Mouse (Mus musculus) T-helper 2 cell (primary cell): ENCODE measurements at regions not wholly inside any gene's neighbourhood (a gene's known extent, or its start where the extent isn't known, plus 50 kb on each side); places are given as distances from the start of the nearest gene placed in this dataset.

Experiments used
- in situ Hi-C: fragments of 300-600 bp; cut with MboI, MseI; formaldehyde crosslinking; loops from one replicate; pipeline ENCODE4 v1.15.1; 2025; ENCODE audit warnings: high pct_unique_total_duplicates

DNA sequence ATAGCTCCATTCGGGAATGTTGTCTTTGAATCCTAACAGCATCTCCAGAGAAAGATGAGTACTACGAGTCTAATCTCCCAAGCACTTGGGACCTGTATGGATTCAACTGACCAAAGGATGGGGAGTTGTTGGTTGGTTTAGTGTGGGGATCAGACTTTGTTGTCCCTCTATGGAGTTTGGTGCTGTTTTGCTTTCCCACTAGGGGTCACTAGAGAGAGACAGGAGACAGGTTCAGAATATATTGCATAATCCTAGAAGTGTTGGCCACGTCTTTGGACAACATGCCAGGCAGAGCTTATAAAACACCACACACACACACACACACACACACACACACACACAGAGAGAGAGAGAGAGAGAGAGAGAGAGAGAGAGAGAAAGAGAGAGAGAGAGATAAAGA is 118.6 kb upstream of the Ercc6l2 start:
- in situ Hi-C loops, result loop anchor here (25.0 kb wide), 1 partner anchor 341 kb away; no protein-coding TSS in a partner anchor

DNA sequence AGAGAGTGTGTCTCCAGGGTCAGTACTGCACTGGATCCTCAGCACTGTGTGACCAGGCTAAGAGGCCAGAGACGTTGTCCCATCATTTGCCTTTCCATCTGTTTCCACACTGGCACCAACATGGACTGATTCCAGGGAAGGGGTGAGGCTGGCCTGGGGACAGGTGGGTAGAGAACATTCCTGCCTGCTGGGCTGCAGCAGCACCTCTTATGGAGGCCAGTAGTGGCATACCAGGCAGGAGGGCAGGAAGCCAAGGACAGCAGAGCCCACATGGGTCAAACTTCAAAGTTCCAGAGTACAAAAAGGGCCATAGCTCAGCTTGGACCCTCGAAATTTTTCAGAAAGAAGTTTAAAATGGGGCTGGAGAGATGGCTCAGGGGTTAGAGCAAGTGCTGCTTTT is 115.4 kb upstream of the Ercc6l2 start:
- in situ Hi-C loops, result loop anchor here (25.0 kb wide), 1 partner anchor 338 kb away; no protein-coding TSS in a partner anchor

DNA sequence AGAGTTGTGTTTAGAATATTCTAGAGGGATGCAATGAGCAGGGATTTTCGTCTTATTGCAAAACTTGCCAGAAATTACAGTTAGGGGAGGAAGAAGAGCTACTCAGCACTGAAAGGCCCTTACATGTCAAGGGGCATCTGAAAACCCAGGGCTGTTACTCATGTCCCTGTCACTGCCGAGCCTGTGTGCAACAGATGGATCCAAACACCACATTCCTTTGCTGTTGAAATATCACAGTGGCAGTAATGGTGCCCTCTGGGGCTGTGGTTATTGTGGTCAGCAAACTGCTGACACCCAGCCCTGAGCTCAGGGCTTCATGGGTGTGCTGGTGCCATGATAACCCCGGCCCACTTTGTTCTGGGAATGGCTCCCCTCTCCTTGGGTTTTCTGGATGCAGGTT is 114.3 kb upstream of the Ercc6l2 start:
- in situ Hi-C loops, result no loop called here

DNA sequence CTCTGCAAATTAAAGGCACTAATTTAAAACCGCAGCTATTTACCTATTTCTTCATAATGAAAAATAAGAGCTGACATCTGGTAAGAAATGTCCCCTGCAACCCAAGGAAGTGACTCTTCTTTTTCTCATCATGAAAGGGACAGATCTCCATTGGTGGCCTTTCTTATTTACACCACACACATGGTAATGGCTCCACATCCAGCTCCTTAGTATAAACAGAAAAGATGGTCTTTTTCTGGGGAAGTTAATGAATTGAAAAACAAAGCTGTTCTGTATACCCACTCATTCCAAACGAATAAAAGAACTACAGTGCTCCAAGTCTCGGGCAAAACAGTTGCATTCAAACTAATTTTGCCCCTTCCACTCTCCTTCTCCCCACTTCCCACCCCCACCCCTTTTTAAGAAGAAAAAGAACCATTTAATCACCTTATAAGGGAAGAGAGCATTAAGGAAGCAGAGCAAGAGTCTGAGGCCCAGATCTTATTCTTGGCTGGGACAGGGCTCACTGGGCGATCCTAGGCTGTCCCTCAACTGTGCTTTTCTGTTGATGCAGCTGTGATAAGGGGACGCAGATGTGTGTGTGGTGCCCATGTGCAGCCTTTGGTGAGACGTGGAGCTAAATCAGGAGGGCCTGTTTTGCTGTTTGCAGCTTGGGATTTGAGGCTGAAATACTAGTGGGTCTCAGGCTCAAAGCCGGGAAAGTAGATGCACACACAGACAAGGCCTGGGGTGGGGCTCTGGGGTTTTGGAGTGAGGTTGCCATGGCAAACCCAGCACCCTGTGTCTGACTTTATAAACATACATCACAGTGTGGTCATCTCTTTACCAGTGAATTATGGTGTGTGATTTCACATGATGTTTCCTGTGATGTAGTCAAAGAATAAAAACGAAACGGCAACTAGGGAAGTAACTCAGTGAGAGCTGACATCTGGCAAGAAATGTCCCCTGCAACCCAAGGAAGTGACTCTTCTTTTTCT is 113.6 kb upstream of the Ercc6l2 start:
- in situ Hi-C loops, result no loop called here

DNA sequence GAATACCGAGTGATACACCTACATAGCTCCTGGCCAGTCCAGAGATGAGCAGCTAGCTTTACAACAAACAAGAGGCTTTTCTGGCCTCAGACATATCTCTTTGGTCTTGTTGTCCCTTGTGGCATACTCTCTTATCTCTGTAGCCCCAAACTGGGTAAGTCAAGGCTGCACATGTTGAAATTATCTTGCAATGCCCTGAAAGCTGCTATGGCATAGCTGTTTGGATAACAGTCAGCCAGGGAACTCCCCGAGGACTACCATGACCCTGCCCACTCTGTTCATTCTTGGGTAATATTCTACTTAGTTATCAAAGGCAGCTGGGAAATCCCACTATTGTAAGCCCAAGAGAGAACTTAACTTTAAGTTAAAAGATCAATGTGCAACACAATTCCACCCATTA is 106.5 kb upstream of the Ercc6l2 start:
- in situ Hi-C loops, result no loop called here

DNA sequence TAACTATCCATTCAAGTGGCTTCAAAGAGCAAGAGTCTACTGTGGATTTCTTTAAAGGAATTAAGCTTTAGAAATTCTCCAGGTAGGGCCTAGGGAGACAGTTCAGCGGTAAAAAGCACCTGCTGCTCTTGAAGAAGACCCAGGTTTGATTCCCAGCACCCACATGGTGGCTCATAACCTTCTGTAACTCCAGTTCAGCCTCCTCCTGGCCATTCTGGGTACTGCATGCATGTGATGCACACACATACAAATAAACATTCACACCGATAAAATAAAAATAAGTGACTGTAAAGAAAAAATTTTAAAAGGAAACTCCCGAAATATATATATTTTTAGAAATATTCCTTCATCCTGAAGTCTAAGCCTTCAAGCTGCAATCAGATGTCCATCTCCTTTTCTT is 101.9 kb upstream of the Ercc6l2 start:
- in situ Hi-C loops, result no loop called here

DNA sequence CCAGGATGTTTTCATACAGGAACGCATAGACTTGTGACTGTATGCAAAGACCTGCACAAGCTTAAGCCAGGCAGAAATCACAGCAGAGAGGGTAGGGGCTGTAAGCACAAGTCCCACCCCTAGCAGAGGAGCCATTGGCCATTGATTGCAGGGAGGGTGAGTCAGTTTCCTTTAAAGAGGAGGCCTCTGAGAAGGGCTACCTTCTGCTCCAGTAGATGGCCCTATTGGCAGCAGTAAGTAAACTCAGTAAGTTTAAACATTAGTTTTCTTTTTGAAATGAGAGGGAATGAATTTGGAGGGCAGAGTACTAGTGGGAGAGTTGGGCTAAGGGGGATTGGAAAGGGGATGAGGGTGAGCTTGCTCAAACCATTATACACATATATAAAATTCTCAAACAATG is 98.5 kb upstream of the Ercc6l2 start:
- in situ Hi-C loops, result no loop called here

DNA sequence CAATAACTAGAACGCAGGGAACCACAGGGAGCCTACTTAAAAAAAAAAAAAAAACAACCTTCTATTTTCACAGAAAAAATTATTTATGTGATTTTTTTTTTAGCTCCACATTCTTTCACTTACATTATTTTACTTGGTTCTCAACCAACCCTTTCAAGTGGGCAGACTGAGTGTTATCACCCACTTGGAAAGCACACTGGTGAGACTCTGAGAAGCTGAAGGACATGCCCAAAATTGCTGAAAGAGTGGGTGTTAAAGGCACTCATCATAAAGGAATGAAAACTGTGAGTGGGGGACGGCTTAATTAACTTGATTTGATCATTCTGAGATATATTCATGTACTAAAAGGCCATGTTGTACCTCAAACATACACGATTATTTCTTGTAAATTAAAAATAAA is 97.8 kb upstream of the Ercc6l2 start:
- in situ Hi-C loops, result no loop called here

DNA sequence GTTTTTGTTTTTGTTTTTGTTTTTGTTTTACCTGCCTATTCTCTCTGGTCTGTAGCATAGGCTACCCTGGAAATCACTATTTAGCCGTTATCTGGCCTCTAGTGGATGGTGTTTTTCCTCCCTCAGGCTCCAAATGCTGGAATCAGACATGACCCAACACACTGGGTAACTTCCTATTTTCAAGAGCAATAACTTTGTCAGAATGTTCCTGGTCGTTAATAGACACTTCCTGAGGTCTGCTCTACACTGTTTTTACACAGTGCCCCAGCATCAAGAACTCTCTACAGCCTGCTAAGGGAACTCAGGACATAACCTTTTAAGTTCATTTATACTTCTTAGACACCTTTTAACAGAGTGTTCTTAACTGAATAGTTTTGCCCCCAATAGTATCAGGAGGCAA is 96.3 kb upstream of the Ercc6l2 start:
- in situ Hi-C loops, result no loop called here

DNA sequence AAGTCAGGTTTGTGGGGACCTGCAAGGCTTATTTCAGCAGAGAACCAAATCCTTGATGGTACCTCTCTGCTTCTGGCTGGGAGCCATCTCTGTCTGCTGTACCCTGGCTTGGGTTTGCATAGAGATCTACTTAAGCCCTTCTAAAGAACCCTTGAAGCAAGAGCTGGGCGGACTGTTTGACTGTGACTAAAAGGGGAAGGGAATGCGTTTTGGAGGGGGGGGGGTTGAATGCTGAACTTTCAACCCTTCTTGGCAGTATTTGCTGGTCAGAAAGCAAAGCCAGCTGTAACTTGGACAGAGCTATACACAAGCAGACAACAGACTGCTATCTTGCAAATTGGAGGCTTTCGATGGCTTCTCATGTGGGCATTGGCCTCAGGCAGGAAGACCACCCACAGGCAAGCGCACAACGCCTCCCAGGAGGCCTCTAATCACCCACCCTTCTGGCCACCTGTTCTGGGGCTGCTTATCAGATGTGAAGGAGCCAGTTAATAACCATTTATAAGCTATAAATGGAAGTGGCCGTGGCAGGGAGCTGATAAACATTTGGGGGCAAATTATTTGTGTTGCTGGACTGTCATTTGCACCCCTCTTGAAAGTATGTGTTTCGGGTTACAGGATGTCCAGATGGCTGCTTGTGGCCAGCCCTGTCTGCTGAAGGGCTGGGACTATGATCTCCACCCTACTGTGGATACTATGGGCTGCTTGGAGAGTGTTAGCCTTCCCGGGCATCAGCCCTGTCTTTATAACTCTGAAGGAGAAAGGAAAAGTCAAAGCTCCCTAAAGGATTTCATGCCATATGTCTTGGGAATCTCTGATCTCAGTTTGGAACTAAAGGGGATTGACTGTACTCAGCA is 95.5 kb upstream of the Ercc6l2 start:
- in situ Hi-C loops, result no loop called here

DNA sequence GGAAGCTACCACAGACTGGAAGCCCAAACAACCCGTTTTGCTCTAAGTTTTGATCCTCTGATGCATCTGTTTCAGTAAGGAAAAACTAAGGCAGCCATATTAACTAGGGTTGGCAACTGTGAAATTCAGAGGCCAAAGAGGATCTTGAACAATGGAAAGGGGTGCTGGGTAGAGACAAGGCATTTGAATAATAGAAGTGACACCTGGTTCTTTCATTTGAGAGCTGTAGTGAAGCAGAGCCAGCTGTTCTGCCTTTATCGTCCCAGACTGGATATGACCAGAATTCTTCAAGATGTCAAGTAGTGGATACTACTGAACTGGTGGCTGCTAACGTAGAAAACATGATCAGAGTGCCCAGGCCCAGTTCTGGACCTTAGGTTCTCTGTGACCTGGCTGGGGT is 94.4 kb upstream of the Ercc6l2 start:
- in situ Hi-C loops, result no loop called here

DNA sequence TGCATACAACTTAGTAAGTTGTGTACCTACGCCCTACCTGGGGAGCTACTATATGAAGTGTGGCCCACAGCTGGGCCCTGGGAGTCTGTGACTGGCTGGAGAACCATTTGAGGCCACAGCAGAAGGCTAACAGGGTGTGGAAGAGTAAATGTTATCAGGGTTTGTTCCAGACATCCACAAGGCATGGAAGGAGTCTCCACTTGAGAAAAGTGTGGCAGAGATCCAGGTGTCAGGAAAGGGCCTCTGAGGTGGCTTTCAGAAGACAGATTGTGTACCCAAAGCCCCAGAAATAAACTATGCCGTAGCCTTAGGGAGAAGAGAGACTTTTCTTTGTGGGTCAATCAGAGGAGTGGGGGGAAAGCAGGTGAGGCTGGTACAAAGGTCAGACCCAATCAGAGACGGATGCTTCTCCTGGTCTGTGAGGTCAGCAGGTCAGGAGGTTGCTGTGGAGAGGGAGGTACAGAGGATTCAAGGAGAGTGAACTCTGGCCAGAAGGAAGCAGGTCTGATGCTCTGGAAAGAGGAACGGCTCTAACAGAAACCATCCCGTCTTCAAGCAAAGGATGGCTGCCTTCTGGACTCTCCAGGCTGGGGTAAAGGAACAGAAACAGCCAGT is 93.9 kb upstream of the Ercc6l2 start:
- in situ Hi-C loops, result no loop called here

DNA sequence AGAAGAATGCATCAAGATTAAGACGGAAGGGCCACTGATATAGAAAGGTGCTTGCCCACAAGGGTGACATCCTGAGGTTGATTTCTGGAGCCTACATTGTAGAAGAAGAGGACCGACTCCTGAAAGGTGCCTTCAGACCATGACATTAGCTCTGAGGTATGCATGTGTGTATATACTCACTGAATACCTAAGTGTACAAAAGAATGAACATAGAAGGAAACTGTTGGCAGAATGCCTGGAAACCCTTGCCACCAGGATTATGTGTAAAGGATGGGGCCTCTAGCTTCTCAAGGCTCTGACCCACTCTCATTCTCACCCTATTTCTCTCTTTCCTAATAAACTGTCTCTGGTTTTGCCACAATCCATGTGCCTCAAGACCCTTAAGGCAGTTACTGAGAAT is 90.7 kb upstream of the Ercc6l2 start:
- in situ Hi-C loops, result no loop called here

DNA sequence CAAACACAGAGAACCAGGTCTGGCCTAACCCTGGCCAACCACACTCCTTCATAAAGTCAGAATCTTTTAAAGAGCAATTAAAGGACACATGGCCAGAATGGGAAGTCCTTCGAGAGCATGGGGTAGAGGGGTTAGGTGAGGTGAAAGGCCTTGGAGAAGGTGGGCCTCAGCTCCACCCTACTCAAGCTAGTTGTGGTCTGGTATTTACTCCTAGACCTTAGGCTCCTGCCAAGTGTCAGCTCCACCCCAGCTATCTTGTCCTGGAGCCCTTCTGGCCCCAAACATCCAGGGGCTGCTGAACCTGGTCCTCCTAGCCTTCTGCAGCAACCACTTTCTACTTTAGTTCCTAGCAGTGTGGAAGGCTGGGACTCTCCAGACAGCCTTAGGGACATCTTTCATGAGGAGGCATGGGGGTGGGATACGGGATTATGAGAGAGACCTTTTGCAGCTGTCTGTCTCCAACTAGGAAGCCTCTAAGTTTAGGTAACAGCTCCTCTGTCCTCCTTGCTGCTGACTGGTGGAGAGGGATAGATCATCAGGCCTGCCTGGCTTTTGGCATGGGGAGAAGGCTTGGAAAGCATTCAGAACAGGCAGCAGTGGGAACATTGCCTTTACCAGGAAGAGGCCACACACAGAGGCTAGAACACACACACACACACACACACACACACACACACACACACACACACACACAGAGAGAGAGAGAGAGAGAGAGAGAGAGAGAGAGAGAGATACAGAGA is 90.0 kb upstream of the Ercc6l2 start:
- in situ Hi-C loops, result no loop called here

DNA sequence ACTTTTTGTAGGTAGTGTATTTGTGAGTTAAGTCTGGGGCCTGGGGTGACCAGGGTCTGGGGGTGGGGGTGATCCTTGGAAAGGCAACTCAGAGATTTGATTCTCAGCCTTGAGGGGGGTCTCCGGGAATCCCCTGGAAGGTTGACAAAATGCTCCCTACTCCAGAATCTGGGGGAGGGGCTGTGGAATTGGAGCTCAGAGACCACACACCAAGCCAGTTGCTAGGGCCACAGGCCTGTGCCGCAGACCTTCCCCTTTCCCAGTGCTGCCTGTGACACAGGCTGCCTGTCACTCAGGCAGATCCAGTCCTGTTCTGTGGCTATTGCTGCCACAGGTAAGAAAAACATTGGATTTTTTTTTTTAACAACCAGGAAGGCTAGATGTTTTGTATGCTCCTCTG is 89.0 kb upstream of the Ercc6l2 start:
- in situ Hi-C loops, result no loop called here

DNA sequence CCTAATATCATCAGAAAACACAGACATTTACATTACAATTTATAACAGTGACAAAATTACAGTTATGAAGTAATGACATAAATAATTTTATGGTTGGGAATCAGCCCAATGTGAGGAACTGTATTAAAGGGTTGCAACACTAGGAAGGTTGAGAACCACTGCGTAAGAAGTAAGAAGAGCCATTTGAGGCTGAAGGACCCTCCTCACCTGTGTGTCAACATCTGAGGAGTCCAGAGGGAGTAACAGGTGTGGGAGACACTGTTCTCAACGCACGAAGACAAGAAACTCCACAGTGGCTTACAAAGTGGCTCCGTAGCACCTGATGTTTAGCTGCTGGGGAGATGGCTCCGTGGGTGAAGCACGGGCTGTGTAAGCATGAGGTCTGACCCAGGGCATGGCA is 88.5 kb upstream of the Ercc6l2 start:
- in situ Hi-C loops, result no loop called here

DNA sequence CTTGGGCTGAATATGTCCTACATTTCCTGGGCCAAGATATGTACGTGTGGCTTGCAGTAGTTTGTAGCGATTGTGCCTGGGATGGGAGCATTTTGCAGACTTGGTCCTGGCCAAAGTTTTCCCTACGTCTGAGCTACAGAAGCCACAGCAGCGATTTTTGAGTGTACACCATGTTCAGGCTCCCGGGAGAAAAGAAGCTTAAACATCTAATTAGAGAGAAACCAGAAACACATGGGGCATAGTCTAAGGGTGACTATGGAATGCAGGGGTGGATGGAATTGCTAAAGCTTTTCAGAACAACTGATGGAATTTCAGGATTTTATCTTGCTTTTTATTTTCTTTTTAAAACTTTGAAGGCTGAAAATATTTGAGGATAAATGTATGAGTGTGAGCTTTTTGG is 79.3 kb upstream of the Ercc6l2 start:
- in situ Hi-C loops, result no loop called here

DNA sequence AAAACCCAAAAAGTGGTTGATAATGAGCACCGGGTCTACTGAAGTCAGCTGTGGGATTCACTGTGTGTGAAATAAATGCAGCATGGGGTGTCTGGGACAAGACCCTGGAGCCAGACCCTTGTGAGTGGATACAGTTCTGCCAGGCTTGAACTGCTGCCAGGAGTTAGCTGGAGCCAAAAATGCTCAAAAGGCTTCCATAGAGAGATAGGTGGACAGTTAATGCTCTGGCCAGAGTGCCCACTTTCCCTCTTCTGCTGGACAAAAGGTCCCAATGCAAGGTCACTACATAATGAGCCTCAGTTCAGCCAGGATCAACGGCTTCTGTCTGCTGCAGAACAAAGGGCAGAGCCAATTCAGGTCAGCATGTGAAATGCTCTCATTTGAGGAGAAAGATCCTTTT is 73.2 kb upstream of the Ercc6l2 start:
- in situ Hi-C loops, result no loop called here

DNA sequence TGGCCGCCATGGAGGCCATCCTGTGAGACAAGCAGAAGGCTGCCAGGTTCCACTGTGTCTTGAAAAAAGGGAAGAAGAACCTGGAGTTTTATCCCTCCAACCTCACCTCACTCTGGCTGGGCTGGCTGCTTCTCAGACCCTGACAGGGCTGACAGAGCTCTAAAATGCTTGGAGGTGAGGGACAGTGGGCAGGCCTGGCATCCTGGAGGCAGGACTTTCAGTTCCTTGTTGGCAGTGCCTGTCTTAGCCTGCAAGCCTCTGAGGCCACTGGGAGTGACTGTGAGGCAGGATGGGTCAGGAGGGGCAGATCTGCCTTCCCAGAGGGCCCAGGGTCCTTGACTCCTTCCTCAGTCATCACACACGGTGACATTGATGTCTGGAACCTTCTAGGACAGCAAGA is 66.3 kb upstream of the Ercc6l2 start:
- in situ Hi-C loops, result no loop called here

DNA sequence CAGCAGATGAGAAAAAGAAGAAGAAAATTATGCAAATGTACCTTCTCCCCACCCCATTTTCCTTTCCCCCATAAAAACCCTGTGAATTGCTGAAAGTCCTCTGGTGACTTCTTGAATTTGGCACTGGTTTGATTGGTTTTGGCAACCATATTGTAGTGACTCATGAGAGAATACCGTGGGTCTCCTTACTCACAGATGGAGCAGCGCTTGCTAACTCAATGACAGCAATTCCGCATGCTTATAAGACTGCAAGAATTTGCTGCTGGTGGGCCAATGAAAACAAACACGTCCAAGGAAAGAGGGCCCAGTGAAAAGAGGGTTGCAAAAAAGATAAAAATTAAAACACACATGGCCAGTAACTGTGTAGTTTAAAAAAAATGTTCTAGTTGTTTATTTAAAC is 65.0 kb upstream of the Ercc6l2 start:
- in situ Hi-C loops, result no loop called here

DNA sequence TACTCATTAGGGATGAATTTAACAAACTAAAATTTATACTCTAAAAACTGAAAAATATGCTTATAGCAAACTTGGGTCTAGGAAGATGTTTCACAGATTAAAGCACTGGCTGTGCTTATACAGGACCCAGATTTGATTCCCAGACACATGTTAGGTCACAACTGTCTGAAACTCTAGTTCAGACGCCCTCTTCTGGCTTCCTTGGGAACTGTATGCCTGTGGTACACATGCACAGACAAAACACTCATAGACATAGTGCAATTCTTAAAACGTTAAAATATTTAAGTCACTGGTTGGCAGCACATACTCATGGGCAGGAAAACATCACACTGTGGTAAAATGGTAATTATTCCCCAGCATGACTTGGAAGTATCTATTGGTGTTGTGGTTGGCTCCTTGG is 63.8 kb upstream of the Ercc6l2 start:
- in situ Hi-C loops, result no loop called here

DNA sequence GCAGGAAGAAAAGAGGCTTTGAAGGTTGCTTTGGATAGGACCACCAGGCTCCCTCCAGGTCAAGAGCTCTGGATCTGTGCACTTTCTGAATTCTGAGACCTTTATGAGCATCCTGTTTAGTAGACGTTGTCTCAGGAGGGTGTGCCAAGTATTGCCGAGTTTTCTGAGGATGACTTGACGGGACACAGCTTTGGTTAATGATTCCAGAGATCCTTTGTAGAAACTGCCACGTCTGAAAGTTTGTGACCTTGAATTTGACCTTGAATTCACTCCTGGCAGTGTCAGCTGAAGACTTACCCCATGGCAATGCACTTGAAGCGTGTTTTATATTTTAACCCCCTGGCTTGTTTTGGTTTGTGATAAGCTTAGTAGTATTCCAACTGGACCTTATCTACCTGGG is 58.0 kb upstream of the Ercc6l2 start:
- in situ Hi-C loops, result no loop called here
